Mouse (Mus musculus): Measurements from ENCODE around the gene Esrrg.

The Esrrg gene

GRCm38 (mm10) chr1:188125521-188126021 lies 517.0 kb downstream of the Esrrg start:
- DNase-seq (ENCODE audit: extremely low read depth, insufficient read length, low spot score) = no peak

DNA sequence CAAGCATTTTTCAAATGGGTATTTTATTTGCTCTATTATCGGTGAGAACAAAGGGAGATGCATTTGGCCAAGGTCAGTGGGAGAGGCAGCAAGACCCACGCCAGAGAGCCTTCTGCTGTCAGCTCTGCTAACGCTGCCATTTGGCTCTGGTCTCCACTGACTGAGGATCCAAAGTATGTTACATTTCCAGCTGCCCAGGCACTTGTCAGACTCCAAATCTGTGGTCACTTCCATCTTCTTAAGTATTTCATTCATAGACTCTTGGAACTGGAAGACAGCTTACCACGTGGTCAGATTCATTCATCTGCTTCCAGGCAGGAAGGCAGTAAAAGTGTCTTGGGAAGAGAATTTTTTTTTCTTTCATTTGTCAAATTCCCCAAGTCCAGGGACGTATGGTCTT lies 527.5 kb downstream of the Esrrg start:
- no peak for DNase-seq (ENCODE audit: extremely low read depth, insufficient read length, low spot score)

- no peak for DNase-seq (ENCODE audit: extremely low read depth, insufficient read length, low spot score)
Measured at GRCm38 (mm10) chr1:188139473-188139872, 530.9 kb downstream of the Esrrg start.

GRCm38 (mm10) chr1:188140221-188140620 lies 531.6 kb downstream of the Esrrg start:
- DNase-seq (ENCODE audit: extremely low read depth, insufficient read length, low spot score) = no peak

DNA sequence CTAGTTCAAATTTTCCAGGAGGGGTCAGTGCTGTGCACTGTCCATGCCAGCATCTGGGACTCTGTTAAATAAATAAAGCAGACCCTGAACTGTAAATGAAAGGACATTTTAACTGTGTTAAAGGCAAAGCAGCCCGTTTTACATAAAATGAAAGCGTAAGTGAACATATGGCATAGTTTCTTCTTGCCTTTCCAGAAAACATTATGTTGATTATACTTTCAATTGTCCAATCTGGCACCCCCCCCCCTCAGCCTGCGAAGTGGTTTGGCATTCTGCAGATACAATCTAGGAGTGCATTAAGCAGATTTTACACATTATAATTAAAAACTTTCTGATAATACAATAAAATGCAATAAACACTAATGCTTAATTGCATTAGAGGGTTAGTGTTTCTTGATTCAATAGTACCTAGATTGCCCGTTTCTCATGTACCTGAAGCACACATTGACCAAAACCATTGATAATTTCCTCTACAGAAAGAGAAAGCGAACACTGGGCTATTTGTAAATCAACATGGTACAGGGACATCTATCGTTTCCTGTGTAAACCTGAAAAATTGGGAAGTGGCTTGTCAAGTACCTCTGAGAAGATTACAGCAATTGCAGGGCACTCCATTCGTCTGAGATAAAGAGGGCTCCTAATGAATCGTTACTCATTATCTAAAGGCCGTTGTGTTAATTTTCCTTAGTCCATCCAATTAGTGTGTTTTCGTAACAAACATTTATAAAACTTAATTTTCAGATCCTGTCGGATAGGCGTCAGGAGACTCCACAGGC lies 539.0 kb downstream of the Esrrg start:
- no peak for DNase-seq (ENCODE audit: extremely low read depth, insufficient read length, low spot score)

- no peak for DNase-seq (ENCODE audit: extremely low read depth, insufficient read length, low spot score)
Measured at GRCm38 (mm10) chr1:188151066-188151465, 542.5 kb downstream of the Esrrg start.

GRCm38 (mm10) chr1:188152011-188152410 lies 543.4 kb downstream of the Esrrg start:
- DNase-seq (ENCODE audit: extremely low read depth, insufficient read length, low spot score) = no peak

GRCm38 (mm10) chr1:188153665-188154064 lies 545.1 kb downstream of the Esrrg start:
- no peak for DNase-seq (ENCODE audit: extremely low read depth, insufficient read length, low spot score)

DNA sequence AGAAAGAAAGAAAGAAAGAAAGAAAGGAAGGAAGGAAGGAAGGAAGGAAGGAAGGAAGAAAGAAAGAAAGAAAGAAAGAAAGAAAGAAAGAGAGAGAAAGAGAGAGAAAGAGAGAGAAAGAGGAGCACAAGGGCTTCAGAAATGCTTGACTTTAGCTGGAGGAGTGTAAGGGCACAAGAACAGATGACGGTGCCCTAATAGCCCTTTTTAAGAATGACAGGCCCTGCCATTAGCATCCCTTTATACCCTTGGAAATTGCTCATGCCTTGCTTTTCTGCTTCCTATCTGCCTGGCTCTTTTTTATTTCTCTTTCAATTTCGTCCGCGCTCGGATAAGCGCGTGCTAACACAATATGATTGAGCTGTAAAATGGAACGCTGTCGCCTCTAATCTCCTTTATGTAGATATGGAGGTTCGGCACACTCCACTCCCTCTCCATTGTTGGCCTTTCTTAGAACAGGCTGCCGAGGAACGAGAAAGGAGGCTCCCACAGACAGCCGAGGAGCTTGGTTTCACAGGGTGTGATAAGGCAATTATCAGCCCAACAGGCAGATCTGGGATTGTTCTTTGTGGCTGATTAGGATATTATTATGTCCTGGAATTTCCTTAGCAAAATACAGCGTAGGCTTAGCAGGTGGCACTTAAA lies 546.0 kb downstream of the Esrrg start:
- no peak for DNase-seq (ENCODE audit: extremely low read depth, insufficient read length, low spot score)

DNA sequence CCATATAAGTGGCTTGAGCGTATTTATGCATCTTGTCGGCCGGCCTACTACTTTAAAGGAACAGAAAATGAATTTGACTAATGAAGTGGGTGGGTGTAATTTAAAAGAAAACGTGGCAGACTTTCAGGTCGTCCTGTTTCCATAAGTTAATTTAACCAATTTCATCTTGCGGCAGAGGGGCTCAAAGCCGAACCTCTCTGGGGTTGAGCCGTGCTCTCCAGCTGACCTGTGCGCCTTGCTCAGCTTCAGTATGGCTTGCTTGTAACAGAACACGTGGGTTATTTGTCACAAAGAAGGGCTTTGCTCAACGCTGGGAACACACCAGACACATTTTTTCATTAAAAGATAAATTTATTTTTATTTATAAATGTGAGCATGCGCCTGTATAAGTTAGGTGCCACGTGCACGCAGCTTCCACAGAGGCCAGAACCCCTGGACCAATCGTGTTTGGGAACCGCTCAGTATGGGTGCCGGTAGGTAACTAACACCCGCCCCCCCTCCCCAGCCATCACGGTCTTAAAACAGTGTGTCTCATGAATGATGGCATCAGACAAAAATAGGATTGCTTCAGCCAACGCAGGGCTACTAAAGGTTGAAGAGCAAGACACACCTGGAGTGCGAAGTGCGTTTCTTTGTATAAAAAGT lies 546.7 kb downstream of the Esrrg start:
- DNase-seq (ENCODE audit: extremely low read depth, insufficient read length, low spot score) = no peak

DNA sequence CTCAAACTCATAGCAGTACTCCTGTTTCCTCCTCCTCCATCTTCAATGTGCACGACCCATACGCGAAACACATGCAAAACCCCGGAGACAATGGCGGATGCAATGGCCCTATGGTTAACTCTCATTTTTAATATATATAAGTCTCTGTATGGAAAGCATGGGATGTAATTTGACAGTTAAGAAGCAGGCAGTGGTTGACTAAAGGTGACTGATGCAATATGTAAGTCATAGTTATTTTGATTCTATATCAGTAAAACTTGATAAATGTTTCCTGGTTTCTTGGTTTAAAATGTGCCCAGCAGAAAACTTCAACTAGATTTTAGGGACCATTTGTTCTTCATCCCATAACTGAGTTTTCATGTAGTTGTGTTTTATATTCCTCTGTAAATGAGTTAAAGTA lies 547.9 kb downstream of the Esrrg start:
- DNase-seq (ENCODE audit: extremely low read depth, insufficient read length, low spot score) = no peak

DNA sequence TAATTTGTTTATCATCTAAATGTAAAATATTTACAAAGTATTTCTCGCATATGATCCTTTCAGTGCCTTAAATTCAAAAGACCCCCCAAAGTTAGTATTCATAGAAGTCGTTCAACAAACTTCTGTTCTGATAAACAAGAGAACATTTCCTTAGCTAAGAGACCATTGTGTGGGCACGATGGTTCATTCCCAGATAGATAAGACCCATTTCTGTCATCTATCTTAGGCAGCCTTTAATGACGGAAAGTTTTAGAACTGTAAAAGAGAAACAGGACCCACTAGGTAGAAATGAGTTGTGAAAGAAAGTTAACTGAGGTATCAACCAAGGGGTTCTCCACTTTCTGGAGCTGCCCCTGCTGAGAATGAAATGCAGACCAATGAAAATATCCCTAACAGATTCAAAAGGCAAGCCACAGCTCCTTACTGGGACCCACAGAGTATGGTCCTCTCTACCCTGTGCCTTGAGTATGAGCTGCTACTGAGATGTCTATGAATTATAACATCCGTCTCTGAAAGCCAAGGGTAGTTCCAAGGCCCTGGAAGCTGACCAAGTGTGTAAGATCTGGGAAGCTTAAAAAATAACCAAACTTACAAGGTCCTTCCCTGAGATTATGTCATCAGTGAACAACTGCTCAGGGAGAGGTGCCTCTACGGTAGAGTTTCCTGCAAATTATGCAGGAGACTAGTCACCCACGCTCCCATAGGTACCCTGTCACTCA lies 548.8 kb downstream of the Esrrg start:
- no peak for DNase-seq (ENCODE audit: extremely low read depth, insufficient read length, low spot score)

DNA sequence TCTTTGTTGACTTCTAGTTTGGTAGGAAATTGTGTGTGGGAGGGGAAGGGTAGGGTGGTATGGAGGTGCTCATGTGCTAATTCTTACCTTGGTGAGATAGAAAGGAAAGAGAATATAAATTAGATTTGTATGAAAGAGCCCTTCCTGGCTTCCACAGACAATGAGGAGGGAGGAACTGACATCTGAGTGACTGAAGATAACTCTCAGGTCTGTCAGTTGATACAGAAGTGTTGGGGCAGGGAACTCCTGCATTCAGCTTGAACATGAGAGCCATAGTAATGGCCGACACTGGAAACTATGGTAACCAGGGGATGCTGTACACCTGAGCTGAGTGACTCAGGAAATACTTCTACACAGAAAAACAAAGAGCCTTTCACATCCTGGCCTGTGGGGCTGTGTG lies 550.1 kb downstream of the Esrrg start:
- no peak for DNase-seq (ENCODE audit: extremely low read depth, insufficient read length, low spot score)

GRCm38 (mm10) chr1:188159108-188159507 lies 550.5 kb downstream of the Esrrg start:
- no peak for DNase-seq (ENCODE audit: extremely low read depth, insufficient read length, low spot score)

GRCm38 (mm10) chr1:188163058-188163457 lies 554.5 kb downstream of the Esrrg start:
- no peak for DNase-seq (ENCODE audit: extremely low read depth, insufficient read length, low spot score)

DNA sequence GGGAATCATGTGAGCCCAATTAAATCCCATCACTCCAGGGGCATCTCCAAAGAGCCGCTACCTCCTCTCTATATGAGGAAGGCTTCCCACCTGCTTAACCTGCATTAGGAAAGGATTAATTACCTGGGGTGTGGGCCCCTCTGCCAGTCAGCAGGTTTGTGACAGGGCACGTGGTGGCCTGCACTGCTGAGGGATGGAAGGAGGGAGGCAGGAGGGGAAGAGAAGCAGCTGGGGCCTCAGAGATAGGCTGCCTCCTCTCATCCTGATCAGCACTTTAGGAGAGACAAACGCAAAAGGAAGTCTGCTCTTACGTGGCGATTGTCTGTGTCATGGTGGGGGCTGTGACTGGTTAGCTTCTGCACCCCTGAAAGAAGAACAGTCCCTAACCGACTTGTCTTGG lies 555.7 kb downstream of the Esrrg start:
- no peak for DNase-seq (ENCODE audit: extremely low read depth, insufficient read length, low spot score)

GRCm38 (mm10) chr1:188173859-188174258 lies 565.3 kb downstream of the Esrrg start:
- no peak for DNase-seq (ENCODE audit: extremely low read depth, insufficient read length, low spot score)

DNA sequence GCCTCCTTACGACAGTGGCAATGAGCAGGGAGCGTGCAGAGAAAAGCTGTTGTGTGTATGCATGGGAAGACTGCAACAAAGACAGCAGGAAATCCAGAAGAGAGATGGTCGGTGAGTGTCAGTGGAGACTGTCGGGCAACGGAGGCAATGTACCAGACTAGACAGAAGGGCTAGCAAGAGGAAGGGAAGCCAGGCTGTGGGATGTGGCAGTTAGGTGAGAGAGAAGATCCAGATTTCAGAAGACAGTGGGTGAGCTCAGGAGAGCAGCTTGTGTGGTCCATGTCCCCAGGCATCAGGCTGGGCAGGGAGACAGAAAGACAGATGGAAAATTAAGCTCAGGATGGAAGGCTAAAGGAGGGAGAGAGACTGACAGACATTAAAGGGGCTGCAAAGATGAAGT lies 574.4 kb downstream of the Esrrg start:
- no peak for DNase-seq (ENCODE audit: extremely low read depth, insufficient read length, low spot score)

- no peak for DNase-seq (ENCODE audit: extremely low read depth, insufficient read length, low spot score)
Measured at GRCm38 (mm10) chr1:188186440-188187117, 578.0 kb downstream of the Esrrg start.

DNA sequence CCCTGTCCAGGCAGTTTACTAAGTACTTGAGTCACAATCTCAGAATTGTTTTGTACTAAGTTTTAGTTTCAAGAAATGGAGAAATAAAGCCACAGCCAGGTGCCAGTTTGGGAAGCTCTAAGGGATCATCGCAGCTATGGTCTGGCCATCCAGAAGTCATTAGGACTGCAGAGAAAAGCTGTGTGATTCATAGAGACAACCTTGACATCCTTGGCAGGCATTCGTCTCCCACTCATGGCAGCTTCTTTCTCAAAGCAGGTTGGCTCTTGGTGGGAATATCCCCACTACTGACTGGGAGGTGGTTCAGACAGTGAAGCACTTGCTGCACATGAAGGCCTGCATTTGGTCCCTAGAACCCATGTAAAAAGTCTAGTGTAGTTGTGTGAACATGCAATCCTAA lies 584.4 kb downstream of the Esrrg start:
- no peak for DNase-seq (ENCODE audit: extremely low read depth, insufficient read length, low spot score)

GRCm38 (mm10) chr1:188207421-188207820 lies 598.8 kb downstream of the Esrrg start:
- no peak for DNase-seq (ENCODE audit: extremely low read depth, insufficient read length, low spot score)
